8 mouse cellular contexts compared by ENCODE assay signal in genomic region chr16:38091041-38091440, GRCm38 (mm10). TPM values are rescaled to one million over a fixed set of nuclear protein-coding genes. Genes with fewer than 3 reads are reported as not detected.
A peak's percentile ranks its signal among the peaks of the same experiment; 100 is the strongest.
DNase-seq lines count a peak whose midpoint lies in the region; ATAC-seq and TF ChIP-seq lines count a peak whose summit lies in the region.

No protein-coding gene starts in this region.

- H3K36me3 ChIP-seq in erythroblast, embryonic 14.5 days (ENCODE audit: control insufficient read depth) = peaks cover 32% of the 10 kb centered on the region
- peaks cover 24% of the 10 kb centered on the region for H3K36me3 ChIP-seq in C2C12 (ENCODE audit: control insufficient read depth, insufficient read depth)
- H3K36me3 ChIP-seq in forebrain, embryonic 14.5 days (ENCODE audit: control insufficient read depth, insufficient read depth, low read length) = no peaks in the 10 kb centered on the region
- H3K36me3 ChIP-seq in liver, embryonic 14.5 days (replicated peaks; ENCODE audit: control insufficient read depth, insufficient read depth, low read depth) = no peaks in the 10 kb centered on the region

- H3K4me2 ChIP-seq in forebrain, embryonic 14.5 days (ENCODE audit: low read length) = peak overlapping the region; percentile 94
- H3K4me2 ChIP-seq in liver, embryonic 14.5 days (ENCODE audit: low read depth) = peak overlapping the region; percentile 87

- peaks cover 62% of the 10 kb centered on the region for H3K79me3 ChIP-seq in C2C12 (ENCODE audit: low read depth)

- H3K27ac ChIP-seq in forebrain, embryonic 14.5 days (ENCODE audit: low read depth, low read length) = no peak overlapping the region
- peak overlapping the region; percentile 55 for H3K27ac ChIP-seq in liver, embryonic 14.5 days

- no peak for ATAC-seq in erythroblast, adult 5-6 weeks (replicated peaks; ENCODE audit: low FRiP score, poor library complexity, severe bottlenecking)
- no peak for ATAC-seq in forebrain, embryonic 14.5 days
- ATAC-seq in liver, embryonic 14.5 days (ENCODE audit: insufficient read depth) = no peak

- H3K9ac ChIP-seq in forebrain, embryonic 14.5 days (ENCODE audit: low read length) = peak overlapping the region; percentile 99
- peak overlapping the region; percentile 98 for H3K9ac ChIP-seq in liver, embryonic 14.5 days (replicated peaks)

- no peak for TF ChIP-seq EP300 in liver, embryonic 14.5 days (IDR thresholded peaks at IDR 0.05; ENCODE audit: low read depth)

- no peak for TF ChIP-seq CTCF in C2C12 (IDR thresholded peaks at IDR 0.05; ENCODE audit: control insufficient read depth, insufficient read depth, insufficient read length)
- TF ChIP-seq CTCF in liver, embryonic 14.5 days (IDR thresholded peaks at IDR 0.05; ENCODE audit: low read depth) = no peak

- H3K4me1 ChIP-seq in erythroblast, embryonic 14.5 days (ENCODE audit: control insufficient read depth) = peaks cover 46% of the 10 kb centered on the region
- H3K4me1 ChIP-seq in forebrain, embryonic 14.5 days (ENCODE audit: control insufficient read depth, insufficient read depth, low read length) = peaks cover 35% of the 10 kb centered on the region
- H3K4me1 ChIP-seq in liver, embryonic 14.5 days (replicated peaks; ENCODE audit: control insufficient read depth in 2 of 2, insufficient read depth in 2 of 2, low read length in 1 of 2) = peaks cover 15 to 16% of the 10 kb centered on the region in 2 experiments

- no peak for DNase-seq in forebrain, embryonic 14.5 days (ENCODE audit: low spot score)
- DNase-seq in liver, embryonic 14.5 days (ENCODE audit: low read depth in 3 of 3, low spot score in 3 of 3) = peak in 1 of 3 experiments; percentile 20
- no peak for DNase-seq in retina, postnatal 1 day
- no peak for DNase-seq in adrenal gland, adult 2 months
- no peak for DNase-seq in cerebellum, postnatal 4 days (ENCODE audit: low spot score in 2 of 2)

- H3K27me3 ChIP-seq in erythroblast, embryonic 14.5 days (ENCODE audit: control insufficient read depth) = no peaks in the 10 kb centered on the region
- H3K27me3 ChIP-seq in C2C12 (ENCODE audit: control insufficient read depth, insufficient read depth, insufficient read length) = no peaks in the 10 kb centered on the region
- no peaks in the 10 kb centered on the region for H3K27me3 ChIP-seq in forebrain, embryonic 14.5 days (replicated peaks; ENCODE audit: control insufficient read depth, insufficient read depth, low read length)
- H3K27me3 ChIP-seq in liver, embryonic 14.5 days (ENCODE audit: control insufficient read depth, insufficient read depth, low read length) = no peaks in the 10 kb centered on the region

- under 1% methylated on average over 5 of the region's 5 CpGs for WGBS in forebrain, embryonic 14.5 days
- 0% methylated on average over 5 of the region's 5 CpGs for WGBS in liver, embryonic 14.5 days (ENCODE audit: insufficient replicate concordance)

- no peaks in the 10 kb centered on the region for H3K9me3 ChIP-seq in erythroblast, embryonic 14.5 days (ENCODE audit: control insufficient read depth, low read length)
- H3K9me3 ChIP-seq in forebrain, embryonic 14.5 days (replicated peaks; ENCODE audit: control insufficient read depth, low read length) = no peaks in the 10 kb centered on the region
- H3K9me3 ChIP-seq in liver, embryonic 14.5 days (ENCODE audit: control insufficient read depth, low read length) = no peaks in the 10 kb centered on the region

- peak overlapping the region; percentile 85 for H3ac ChIP-seq in C2C12 (ENCODE audit: control insufficient read depth, insufficient read length, low read depth)

- H3K79me2 ChIP-seq in C2C12 (ENCODE audit: control insufficient read depth, insufficient read depth) = peaks cover 79% of the 10 kb centered on the region

- H3K4me3 ChIP-seq in erythroblast, embryonic 14.5 days (replicated peaks) = peak overlapping the region; percentile 97
- peak overlapping the region; percentile 80 for H3K4me3 ChIP-seq in C2C12 (ENCODE audit: insufficient read depth, poor library complexity, severe bottlenecking)
- peak overlapping the region; percentile 98 for H3K4me3 ChIP-seq in forebrain, embryonic 14.5 days (ENCODE audit: low read depth, low read length)
- H3K4me3 ChIP-seq in liver, embryonic 14.5 days (ENCODE audit: insufficient read depth in 1 of 2, low read depth in 2 of 2, low read length in 2 of 2) = peak overlapping the region; percentile 84 to 85

TF ChIP-seq in C2C12, 6 proteins besides CTCF, POLR2A, EP300 and RAD21:
- no peak for TF ChIP-seq MAX (IDR thresholded peaks at IDR 0.05)
- no peak for TF ChIP-seq USF1 (IDR thresholded peaks at IDR 0.05; ENCODE audit: low read depth)
- TF ChIP-seq MYOD1 (IDR thresholded peaks at IDR 0.05; ENCODE audit: control insufficient read depth, insufficient read length, low read depth) = no peak
- TF ChIP-seq CEBPB (IDR thresholded peaks at IDR 0.05; ENCODE audit: low read depth) = no peak
- no peak for TF ChIP-seq FOSL1 (IDR thresholded peaks at IDR 0.05; ENCODE audit: insufficient read depth, low read length, poor library complexity, severe bottlenecking)
- no peak for TF ChIP-seq MYOG (IDR thresholded peaks at IDR 0.05; ENCODE audit: control insufficient read depth, extremely low read depth, insufficient read length)

RNA-seq across cellular contexts. Expression of gene Gsk3b, which starts 2.2 kb away (rescaled TPM):
- polyA plus RNA-seq in erythroblast, embryonic 14.5 days (2012) = 0.69 and 0.74 TPM in 2 replicates
- total RNA-seq in erythroblast, adult 5-6 weeks (2015; ENCODE audit: low replicate concordance) = 13.1 and 17.1 TPM in 2 replicates
- total RNA-seq in erythroblast, adult 5-6 weeks (2017; ENCODE audit: low replicate concordance) = 17.9 and 29.8 TPM in 2 replicates
- 12.3 TPM for polyA plus RNA-seq in C2C12 (2012; fragmentation: generic; extraction: Trizol)
- polyA plus RNA-seq in forebrain, embryonic 14.5 days (2014; fragmentation: Nextera tagmentation; extraction: Ambion mirVana) = 130 and 156 TPM in 2 replicates
- 2.9 TPM in 2 replicates for polyA plus RNA-seq in liver, embryonic 14.5 days (2012; rRNA removed)
- 10.3 and 10.8 TPM in 2 replicates for polyA plus RNA-seq in liver, embryonic 14.5 days (2014; fragmentation: Nextera tagmentation; extraction: Ambion mirVana)
- total RNA-seq in adrenal gland, adult 2 months (2021) = 10 to 100 TPM; 49.2 to 81.7 TPM
- polyA plus RNA-seq in adrenal gland, adult 2 months (2012; rRNA removed) = 16.2 and 21.9 TPM in 2 replicates
